Mouse (Mus musculus) CH12.LX (cell line): ENCODE results near the gene Usp30.

Source experiments
- CTCF ChIP-seq, 2 experiments: IDR thresholded peaks in 1 of 2; conservative IDR thresholded peaks in 1 of 2; 2 replicates each; pipeline ENCODE4 v1.5.1; 2011 to 2012; ENCODE audit warnings: low read depth in 2 of 2, low read length in 2 of 2, improper control_type of control experiment in 1 of 2, inconsistent platforms in 1 of 2, mild to moderate bottlenecking in 1 of 2, moderate library complexity in 1 of 2
- EP300 ChIP-seq: IDR thresholded peaks from 2 replicates; pipeline ENCODE4 v1.6.1; 2011; ENCODE audit warnings: low read length, improper control_type of control experiment
- ETS1 ChIP-seq: conservative IDR thresholded peaks from 2 replicates; pipeline ENCODE4 v1.6.1; 2012; ENCODE audit warnings: low read depth, mild to moderate bottlenecking, inconsistent platforms, low read length, improper control_type of control experiment, moderate library complexity
- MAFK ChIP-seq: IDR thresholded peaks from 2 replicates; pipeline ENCODE4 v1.6.1; 2011; ENCODE audit warnings: low read length, improper control_type of control experiment; ENCODE audit not compliant: insufficient replicate concordance
- MYC ChIP-seq: IDR thresholded peaks from 2 replicates; pipeline ENCODE4 v1.6.1; 2011; ENCODE audit warnings: low read depth, mild to moderate bottlenecking, improper control_type of control experiment, low read length
- NRF1 ChIP-seq: IDR thresholded peaks from 2 replicates; pipeline ENCODE4 v1.6.1; 2014; ENCODE audit warnings: low read depth, mild to moderate bottlenecking, inconsistent platforms, low read length, improper control_type of control experiment, moderate library complexity
- POLR2A ChIP-seq: IDR thresholded peaks from 2 replicates; pipeline ENCODE4 v1.6.1; 2011; ENCODE audit warnings: low read depth, mild to moderate bottlenecking, improper control_type of control experiment, low read length
- POLR2AphosphoS2 ChIP-seq: IDR thresholded peaks from 2 replicates; pipeline ENCODE4 v1.6.1; 2011; ENCODE audit warnings: low read depth, low read length, improper control_type of control experiment
- RCOR1 ChIP-seq: conservative IDR thresholded peaks from 2 replicates; pipeline ENCODE4 v1.6.1; 2012; ENCODE audit warnings: low read depth, mild to moderate bottlenecking, inconsistent platforms, low read length, improper control_type of control experiment
- SIN3A ChIP-seq: IDR thresholded peaks from 2 replicates; pipeline ENCODE4 v1.6.1; 2012; ENCODE audit warnings: low read length, improper control_type of control experiment, inconsistent platforms
- SMC3 ChIP-seq: IDR thresholded peaks from 2 replicates; pipeline ENCODE4 v1.6.1; 2011; ENCODE audit warnings: low read depth, low read length, improper control_type of control experiment
- TCF12 ChIP-seq: IDR thresholded peaks from 2 replicates; pipeline ENCODE4 v1.6.1; 2014; ENCODE audit warnings: low read depth, mild to moderate bottlenecking, inconsistent platforms, low read length, improper control_type of control experiment
- ZKSCAN1 ChIP-seq: IDR thresholded peaks from 2 replicates; pipeline ENCODE4 v1.6.1; 2012; ENCODE audit warnings: low read depth, inconsistent platforms, low read length, improper control_type of control experiment, borderline replicate concordance
- ZNF384 ChIP-seq: IDR thresholded peaks from 2 replicates; pipeline ENCODE4 v1.6.1; 2012; ENCODE audit warnings: low read depth, low read length, improper control_type of control experiment, inconsistent platforms

DNA sequence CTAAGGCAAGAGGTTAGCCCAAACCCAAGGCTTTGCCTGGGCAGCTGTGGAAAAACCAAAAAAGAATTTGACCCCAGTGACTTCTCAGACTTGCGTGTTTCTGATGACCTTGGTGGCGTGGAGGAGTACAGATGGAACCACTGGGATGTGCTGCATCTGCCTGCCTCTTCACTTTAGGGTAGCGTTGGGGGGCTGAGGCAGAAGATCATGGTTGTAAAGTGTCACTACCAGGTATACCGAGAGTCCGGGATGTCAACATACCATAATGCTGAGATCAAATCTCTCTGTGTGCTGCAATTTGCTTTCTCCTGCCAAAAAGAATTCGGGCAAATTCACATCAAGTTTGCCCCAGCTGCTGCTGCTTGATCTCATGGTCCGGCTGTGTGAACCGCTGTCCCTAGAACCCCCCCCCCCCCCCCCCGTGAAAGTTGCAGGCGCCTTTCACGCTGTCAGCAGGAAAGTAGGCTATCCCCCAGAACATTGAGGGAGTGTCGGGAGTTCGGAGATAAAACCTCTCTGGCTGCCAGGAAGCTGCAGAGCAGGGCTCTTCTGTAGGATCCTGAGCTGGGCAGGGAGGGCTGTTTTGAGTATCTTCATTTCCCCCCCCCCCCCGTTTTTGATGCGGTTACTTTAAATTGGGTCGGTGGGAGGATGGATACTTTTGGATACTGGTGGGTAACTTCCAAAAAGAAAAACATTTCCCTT lies 108.8 kb downstream of the Usp30 start:
- TF ChIP-seq MAFK (no peak), CTCF (conservative IDR thresholded peaks at IDR 0.05 in 1 of 2, IDR thresholded peaks at IDR 0.05 in 1 of 2; ENCODE audit: low read depth in 2 of 2, low read length in 2 of 2) (no peak), ETS1 (no peak), POLR2A (no peak), ZNF384 (no peak), RCOR1 (no peak), ZKSCAN1 (no peak), MYC (no peak), TCF12 (no peak), EP300 (no peak), SIN3A (no peak), NRF1 (no peak), POLR2AphosphoS2 (no peak), SMC3 (no peak)
